Mouse (Mus musculus): ENCODE results near the gene R3hdm2.

The R3hdm2 gene

GRCm38 (mm10) chr10:127519041-127519701 lies 139.0 kb downstream of the R3hdm2 start:
- peak; percentile 93 for DNase-seq

- DNase-seq, result peak; percentile 91
Observed at GRCm38 (mm10) chr10:127519903-127520713, 140.0 kb downstream of the R3hdm2 start.

- peak; percentile 86 for DNase-seq
Observed at GRCm38 (mm10) chr10:127520714-127521357, 140.7 kb downstream of the R3hdm2 start.

GRCm38 (mm10) chr10:127521611-127522080 lies 141.5 kb downstream of the R3hdm2 start:
- no peak for DNase-seq

- DNase-seq, result peak; percentile 98
Observed at GRCm38 (mm10) chr10:127522088-127522581, 142.0 kb downstream of the R3hdm2 start, which contains the start of gene Shmt2. TSS of gene Shmt2 (minus strand) at chr10:127522444.

GRCm38 (mm10) chr10:127524646-127525255 lies 144.6 kb downstream of the R3hdm2 start:
- no peak for DNase-seq

- DNase-seq, result no peak
Observed at GRCm38 (mm10) chr10:127526048-127526447, 145.9 kb downstream of the R3hdm2 start.

GRCm38 (mm10) chr10:127526681-127527080 lies 146.6 kb downstream of the R3hdm2 start:
- DNase-seq, result no peak

- no peak for DNase-seq
Observed at GRCm38 (mm10) chr10:127527481-127527880, 147.4 kb downstream of the R3hdm2 start.

GRCm38 (mm10) chr10:127530945-127531344 lies 150.8 kb downstream of the R3hdm2 start:
- no peak for DNase-seq

GRCm38 (mm10) chr10:127531548-127531947 lies 151.4 kb downstream of the R3hdm2 start:
- no peak for DNase-seq

GRCm38 (mm10) chr10:127534036-127534928 lies 154.2 kb downstream of the R3hdm2 start, which contains the start of gene Nxph4:
TSS of gene Nxph4 (minus strand) at chr10:127534559.
- no peak for DNase-seq

- DNase-seq, result no peak
Observed at GRCm38 (mm10) chr10:127534929-127535384, 154.8 kb downstream of the R3hdm2 start.

GRCm38 (mm10) chr10:127536586-127537314 lies 156.6 kb downstream of the R3hdm2 start:
- no peak for DNase-seq

- DNase-seq, result peak; percentile 97
Observed at GRCm38 (mm10) chr10:127537854-127538583, 157.9 kb downstream of the R3hdm2 start.

GRCm38 (mm10) chr10:127541510-127541909 lies 161.4 kb downstream of the R3hdm2 start:
- DNase-seq, result peak; percentile 91

GRCm38 (mm10) chr10:127542084-127542483 lies 162.0 kb downstream of the R3hdm2 start:
- DNase-seq, result peak; percentile 95

- no peak for DNase-seq
Observed at GRCm38 (mm10) chr10:127542720-127543119, 162.6 kb downstream of the R3hdm2 start.

- no peak for DNase-seq
Observed at GRCm38 (mm10) chr10:127543916-127544315, 163.8 kb downstream of the R3hdm2 start.

GRCm38 (mm10) chr10:127544375-127544774 lies 164.2 kb downstream of the R3hdm2 start:
- no peak for DNase-seq

Measured in heart, adult 11 months (tissue).